Mouse (Mus musculus): Measurements from ENCODE around the gene Krt8. TPM values are rescaled to one million over a fixed set of nuclear protein-coding genes. Genes with fewer than 3 reads are reported as not detected.

Gene Krt8
- polyA plus RNA-seq (2012; rRNA removed; ENCODE audit: low replicate concordance), result 190 and 281 TPM in 2 replicates

DNA sequence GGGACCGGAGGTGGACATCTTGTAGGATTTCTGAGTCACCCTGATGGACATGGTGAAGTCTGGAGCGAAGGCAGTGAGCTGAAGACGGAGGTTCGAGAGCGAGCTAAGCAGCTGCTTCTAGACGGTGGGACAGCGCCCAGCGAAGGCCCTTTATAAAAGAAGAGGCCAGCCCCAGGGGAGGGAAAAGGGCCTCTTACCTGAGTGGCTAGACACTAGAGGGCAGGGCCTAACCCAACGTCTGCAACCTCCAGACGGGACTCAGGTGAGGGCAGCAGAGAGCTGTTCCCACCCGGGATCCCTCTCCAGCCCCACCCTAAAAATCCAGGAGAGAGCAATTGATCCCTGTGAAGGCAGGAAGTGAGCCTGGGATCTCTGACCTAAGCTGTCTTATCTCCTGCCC lies at the start of gene Krt8:
TSS of gene Krt8 (minus strand) at position 294 of the 400 bp plus-strand sequence.

DNA sequence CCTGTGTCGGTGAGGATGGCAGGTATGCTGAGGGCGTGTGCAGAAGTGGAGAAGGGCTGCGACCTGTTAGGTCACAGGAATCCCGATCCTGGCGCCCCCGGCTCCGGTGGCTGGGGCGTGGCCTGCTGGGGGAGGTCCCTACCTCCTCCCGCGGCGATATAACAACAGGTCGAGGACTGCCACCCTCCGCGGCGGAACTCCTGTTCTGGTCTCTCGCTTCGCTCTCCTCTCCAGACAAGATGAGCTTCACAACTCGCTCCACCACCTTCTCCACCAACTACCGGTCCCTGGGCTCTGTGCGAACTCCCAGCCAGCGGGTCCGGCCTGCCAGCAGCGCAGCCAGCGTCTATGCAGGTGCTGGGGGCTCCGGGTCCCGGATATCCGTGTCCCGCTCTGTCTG lies 23.8 kb upstream of the Krt8 start, which contains the start of gene Krt18:
TSS of gene Krt18 (plus strand) at position 141 of the 400 bp plus-strand sequence.

DNA sequence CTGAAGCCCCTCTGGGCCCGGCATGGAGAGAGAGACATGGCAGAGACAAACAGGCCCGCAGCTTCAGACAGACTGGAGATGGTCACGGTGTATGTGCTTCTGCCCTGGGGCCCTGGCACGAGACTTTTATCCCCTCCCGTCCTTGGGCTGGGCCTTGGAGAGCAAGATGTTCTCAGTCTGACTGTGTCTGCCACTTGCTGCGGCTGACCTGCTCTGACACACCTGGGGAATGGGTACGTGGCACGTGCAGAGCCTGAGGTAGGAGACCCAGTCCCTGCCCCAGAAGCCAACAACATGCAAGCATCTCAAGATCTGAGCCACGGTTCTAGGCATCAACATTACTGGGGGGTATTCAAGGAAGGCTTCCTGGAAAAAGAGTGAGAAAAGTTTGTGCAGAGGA lies 50.1 kb downstream of the Krt8 start, which contains the start of gene Krt78:
TSS of gene Krt78 (minus strand) at position 101 of the 400 bp plus-strand sequence.

Other genes starting within 250 kb of the Krt8 start
- not detected in 2 replicates for gene Krt72, start 218.0 kb downstream of the Krt8 start, polyA plus RNA-seq (2012; rRNA removed; ENCODE audit: low replicate concordance)
- 0.09 TPM in 1 of 2 replicates, not detected in the other for gene Krt73, start 202.1 kb downstream of the Krt8 start, polyA plus RNA-seq (2012; rRNA removed; ENCODE audit: low replicate concordance)
- gene Krt2, start 186.3 kb downstream of the Krt8 start, polyA plus RNA-seq (2012; rRNA removed; ENCODE audit: low replicate concordance), result not detected in 2 replicates
- gene Krt1, start 153.7 kb downstream of the Krt8 start, polyA plus RNA-seq (2012; rRNA removed; ENCODE audit: low replicate concordance), result 0.33 and 7.3 TPM in 2 replicates
- 1.3 and 31.1 TPM in 2 replicates for gene Krt77, start 134.8 kb downstream of the Krt8 start, polyA plus RNA-seq (2012; rRNA removed; ENCODE audit: low replicate concordance)
- gene Krt76, start 111.6 kb downstream of the Krt8 start, polyA plus RNA-seq (2012; rRNA removed; ENCODE audit: low replicate concordance), result not detected in 2 replicates
- 0.57 and 1.0 TPM in 2 replicates for gene Krt4, start 79.7 kb downstream of the Krt8 start, polyA plus RNA-seq (2012; rRNA removed; ENCODE audit: low replicate concordance)
- gene Krt79, start 64.2 kb downstream of the Krt8 start, polyA plus RNA-seq (2012; rRNA removed; ENCODE audit: low replicate concordance), result 0.96 and 18.1 TPM in 2 replicates
- 0.36 and 0.70 TPM in 2 replicates for gene Krt78, start 50.2 kb downstream of the Krt8 start, polyA plus RNA-seq (2012; rRNA removed; ENCODE audit: low replicate concordance)
- gene Krt18, start 23.7 kb upstream of the Krt8 start, polyA plus RNA-seq (2012; rRNA removed; ENCODE audit: low replicate concordance), result 200 and 262 TPM in 2 replicates
- 45.8 and 64.3 TPM in 2 replicates for gene Eif4b, start 69.3 kb upstream of the Krt8 start, polyA plus RNA-seq (2012; rRNA removed; ENCODE audit: low replicate concordance)
- gene Tns2, start 95.9 kb upstream of the Krt8 start, polyA plus RNA-seq (2012; rRNA removed; ENCODE audit: low replicate concordance), result 109 and 137 TPM in 2 replicates
- 34.5 and 35.3 TPM in 2 replicates for gene Spryd3, start 131.8 kb upstream of the Krt8 start, polyA plus RNA-seq (2012; rRNA removed; ENCODE audit: low replicate concordance)
- gene Igfbp6, start 139.9 kb upstream of the Krt8 start, polyA plus RNA-seq (2012; rRNA removed; ENCODE audit: low replicate concordance), result 247 and 395 TPM in 2 replicates
- 0.95 and 1.1 TPM in 2 replicates for gene Soat2, start 146.0 kb upstream of the Krt8 start, polyA plus RNA-seq (2012; rRNA removed; ENCODE audit: low replicate concordance)
- gene Zfp740, start 198.8 kb upstream of the Krt8 start, polyA plus RNA-seq (2012; rRNA removed; ENCODE audit: low replicate concordance), result 24.1 and 33.0 TPM in 2 replicates
- gene Csad, start 200.2 kb upstream of the Krt8 start, polyA plus RNA-seq (2012; rRNA removed; ENCODE audit: low replicate concordance), result 310 and 374 TPM in 2 replicates
- gene Itgb7, start 227.5 kb upstream of the Krt8 start, polyA plus RNA-seq (2012; rRNA removed; ENCODE audit: low replicate concordance), result 54.5 and 78.5 TPM in 2 replicates

All from mammary gland, adult 2 months (tissue).